Mouse (Mus musculus) heart, adult 2 months (tissue): Measurements from ENCODE around the gene Pgk2. TPM values are rescaled to one million over a fixed set of nuclear protein-coding genes. Genes with fewer than 3 reads are reported as not detected.
"Not testable (repeated sequence)": the region's sequence is repeated elsewhere in the genome, so short reads cannot be mapped to it uniquely, and the experiment has no call there.

Experiments used
- DNase-seq, 2 experiments: peaks; one replicate each; pipeline ENCODE4 v3.0.0; 2021
- H3K27ac ChIP-seq: fragments of 200-600 bp; 2 replicates; pipeline ENCODE4 v1.8.1; 2022
- H3K27me3 ChIP-seq: fragments of 200-500 bp; 2 replicates; pipeline ENCODE4 v1.6.1; 2012; ENCODE audit warnings: mild to moderate bottlenecking, low read length, inconsistent platforms, mixed read lengths; ENCODE audit not compliant: control insufficient read depth, insufficient read depth
- H3K36me3 ChIP-seq: fragments of 200-500 bp; 2 replicates; pipeline ENCODE4 v1.6.1; 2012; ENCODE audit warnings: low read length, inconsistent platforms; ENCODE audit not compliant: control insufficient read depth, insufficient read depth
- H3K4me1 ChIP-seq: fragments of 200-500 bp; 2 replicates; pipeline ENCODE4 v1.6.1; 2011; ENCODE audit warnings: low read length; ENCODE audit not compliant: control insufficient read depth, insufficient read depth
- H3K4me3 ChIP-seq: fragments of 200-600 bp; 2 replicates; pipeline ENCODE4 v1.8.1; 2022
- H3K79me2 ChIP-seq: fragments of 200-500 bp; replicated peaks from 2 replicates; pipeline ENCODE4 v1.6.1; 2012; ENCODE audit warnings: mild to moderate bottlenecking, inconsistent platforms, low read length, moderate library complexity, mixed read lengths; ENCODE audit not compliant: control insufficient read depth, insufficient read depth
- H3K9ac ChIP-seq: fragments of 200-500 bp; 2 replicates; pipeline ENCODE4 v1.6.1; 2012; ENCODE audit warnings: low read depth, mild to moderate bottlenecking, control low read depth, inconsistent platforms, low read length, mixed read lengths
- CTCF ChIP-seq: fragments of 200-600 bp; IDR thresholded peaks from 2 replicates; pipeline ENCODE4 v1.8.1; 2022; ENCODE audit warnings: antibody characterized with exemption, mild to moderate bottlenecking, moderate library complexity
- EP300 ChIP-seq: fragments of 200-500 bp; IDR thresholded peaks from 2 replicates; pipeline ENCODE4 v1.6.1; 2011; ENCODE audit warnings: low read depth, low read length, control low read depth; ENCODE audit not compliant: insufficient read depth
- POLR2A ChIP-seq: fragments of 200-500 bp; IDR thresholded peaks from 2 replicates; pipeline ENCODE4 v1.6.1; 2011; ENCODE audit warnings: mild to moderate bottlenecking, low read depth, low read length, control low read depth; ENCODE audit not compliant: insufficient read depth
- WGBS: fragments of 180-500 bp; shearing (Covaris S2); methylation state at CpG from one replicate; pipeline ENCODE4 v1.1.7; 2018; 5-methylcytosine and 5-hydroxymethylcytosine counted together
- intact Hi-C: fragments of 180-260 bp; cut with DNase I; formaldehyde crosslinking; loops from one replicate; pipeline ENCODE4 v1.15.1; 2025
- long read RNA-seq: library from polyadenylated mRNA; stranded (forward); transcript quantifications from one replicate; pipeline ENCODE4 v2.0.0, GENCODE M21; 2021
- polyA plus RNA-seq: library from polyadenylated mRNA; depleted of rRNA; stranded (reverse); fragments of >200 nt; gene quantifications from 2 replicates; pipeline ENCODE4 v1.2.3, GENCODE M21; 2012; rRNA removed
- total RNA-seq, 2 experiments: library from RNA; stranded (reverse); gene quantifications; 2 replicates each; pipeline ENCODE4 v1.2.3; 2021

The Pgk2 gene
- total RNA-seq (not detected), polyA plus RNA-seq (0.14 and 0.29 TPM in 2 replicates)
- long read RNA-seq: 0 reads

GRCm38 (mm10) chr17:40208540-40208939 is at the start of gene Pgk2:
Pgk2 (minus strand) TSS chr17:40208640.
- Histone ChIP-seq H3K4me1 (no peaks in the 10 kb centered on the region), H3K36me3 (no peaks in the 10 kb centered on the region), H3K27ac (no peak within 1 kb of the TSS), H3K79me2 (no peaks in the 10 kb centered on the region), H3K27me3 (no peaks in the 10 kb centered on the region), H3K4me3 (no peak within 1 kb of the TSS), H3K9ac (no peak within 1 kb of the TSS)
- WGBS: 63% methylated on average over 4 of the region's 4 CpGs
- DNase-seq: no peak
- TF ChIP-seq EP300 (no peak), CTCF (no peak), POLR2A (no peak)
- intact Hi-C loops: no loop called here

DNA sequence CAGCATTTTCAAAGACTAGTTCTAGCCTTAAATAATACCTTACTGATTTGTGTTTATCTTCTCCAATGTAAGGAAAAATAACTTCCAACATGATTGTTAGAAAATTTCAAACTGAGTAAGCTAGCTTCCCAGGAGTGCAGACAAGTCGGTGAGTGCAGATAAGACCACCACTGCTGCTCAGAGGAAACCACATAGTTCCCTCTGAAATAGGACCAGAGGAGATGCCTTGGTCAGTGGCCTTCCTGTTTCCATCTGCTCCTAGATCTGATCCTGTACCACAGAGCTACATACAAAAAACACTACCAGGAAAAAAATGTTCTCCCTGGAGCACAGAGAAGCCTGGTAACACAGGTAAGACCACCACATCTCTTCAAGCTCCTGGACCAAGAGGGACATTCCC is 44.0 kb upstream of the Pgk2 start:
- WGBS: 29% methylated on average over 1 of the region's 1 CpGs
- Histone ChIP-seq H3K4me1 (no peaks in the 10 kb centered on the region), H3K27ac (no peak overlapping the region), H3K36me3 (no peaks in the 10 kb centered on the region), H3K27me3 (no peaks in the 10 kb centered on the region), H3K9ac (no peak overlapping the region), H3K79me2 (no peaks in the 10 kb centered on the region), H3K4me3 (no peak overlapping the region)
- intact Hi-C loops: no loop called here
- TF ChIP-seq EP300: no peak
- TF ChIP-seq CTCF: no peak
- TF ChIP-seq POLR2A: no peak
- DNase-seq: no peak

DNA sequence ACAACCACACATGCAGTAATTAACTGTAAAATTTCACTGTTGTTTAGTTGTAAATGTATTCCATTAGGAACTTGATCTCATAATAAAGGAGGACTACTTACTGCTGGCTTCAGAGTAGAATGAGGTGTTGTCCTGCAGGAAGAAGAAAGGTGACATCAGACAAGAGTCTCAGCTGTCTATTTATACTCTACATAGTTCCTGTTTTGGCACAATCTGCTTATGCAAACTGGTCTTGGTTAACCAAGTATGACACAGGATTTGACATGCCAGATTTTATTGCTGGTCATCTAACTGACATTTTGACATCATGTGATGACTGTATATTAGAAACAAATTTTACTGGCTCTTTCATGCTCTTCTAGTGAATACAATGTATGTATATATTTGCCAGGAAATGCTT is 33.7 kb upstream of the Pgk2 start, which contains the start of gene Crisp3:
TSS of gene Crisp3 (minus strand) at position 154 of the 400 bp plus-strand sequence.
- intact Hi-C loops: no loop called here
- H3K9ac ChIP-seq: no peak within 1 kb of the TSS
- H3K79me2 ChIP-seq: no peaks in the 10 kb centered on the region
- DNase-seq: no peak
- no peaks in the 10 kb centered on the region for H3K4me1 ChIP-seq
- no peak for TF ChIP-seq EP300
- TF ChIP-seq CTCF: no peak
- no peak for TF ChIP-seq POLR2A
- no peaks in the 10 kb centered on the region for H3K36me3 ChIP-seq
- H3K27me3 ChIP-seq: no peaks in the 10 kb centered on the region
- H3K4me3 ChIP-seq: no peak within 1 kb of the TSS
- H3K27ac ChIP-seq: no peak within 1 kb of the TSS

GRCm38 (mm10) chr17:40201803-40202202 is 6.6 kb downstream of the Pgk2 start:
- H3K4me3 ChIP-seq, H3K36me3 ChIP-seq, intact Hi-C loops, H3K9ac ChIP-seq, DNase-seq, H3K79me2 ChIP-seq, H3K4me1 ChIP-seq, H3K27me3 ChIP-seq, H3K27ac ChIP-seq: not testable (repeated sequence)

DNA sequence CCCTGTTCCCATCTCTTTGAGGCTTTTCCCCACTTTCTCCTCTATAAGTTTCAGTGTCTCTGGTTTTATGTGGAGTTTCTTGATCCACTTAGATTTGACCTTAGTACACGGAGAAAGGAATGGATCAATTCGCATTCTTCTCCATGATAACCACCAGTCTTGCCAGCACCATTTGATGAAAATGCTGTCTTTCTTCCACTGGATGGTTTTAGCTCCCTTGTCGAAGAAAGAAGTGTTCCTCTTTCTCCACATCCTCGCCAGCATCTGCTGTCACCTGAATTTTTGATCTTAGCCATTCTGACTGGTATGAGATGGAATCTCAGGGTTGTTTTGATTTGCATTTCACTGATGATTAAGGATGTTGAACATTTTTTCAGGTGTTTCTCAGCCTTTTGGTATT is 18.2 kb downstream of the Pgk2 start:
- intact Hi-C loops, H3K4me3 ChIP-seq, H3K27me3 ChIP-seq, H3K4me1 ChIP-seq, H3K36me3 ChIP-seq, DNase-seq, H3K9ac ChIP-seq, H3K27ac ChIP-seq, H3K79me2 ChIP-seq: not testable (repeated sequence)
- 67% methylated on average over 4 of the region's 4 CpGs for WGBS

DNA sequence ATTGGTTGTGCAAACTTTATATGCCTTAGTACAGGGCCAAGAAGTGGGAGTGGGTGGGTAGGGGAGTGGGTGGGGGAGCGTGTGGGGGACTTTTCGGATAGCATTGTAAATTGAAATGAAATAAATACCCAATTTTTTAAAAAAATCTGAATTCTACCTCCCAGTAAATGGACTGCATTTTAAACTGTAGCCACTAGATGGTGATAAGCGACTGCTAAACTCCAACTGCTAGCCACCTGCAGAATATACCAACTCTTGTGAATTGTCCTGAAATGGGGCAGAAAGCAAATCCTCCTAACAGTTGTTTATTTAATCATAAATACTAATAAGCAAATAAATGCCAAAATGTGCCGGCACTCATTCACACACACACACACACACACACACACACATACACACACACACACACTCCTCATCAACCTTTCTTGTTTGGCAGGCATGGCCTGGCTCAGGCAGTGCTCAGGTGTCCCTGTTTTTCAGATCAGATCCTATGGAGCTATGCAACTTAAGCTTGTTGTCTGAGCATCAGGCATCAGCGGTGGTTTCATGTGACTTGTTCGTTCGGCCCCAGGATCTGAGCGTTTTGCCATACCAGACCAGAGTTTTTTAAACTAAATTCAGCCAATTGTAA is 50.6 kb downstream of the Pgk2 start:
- H3K4me3 ChIP-seq, H3K9ac ChIP-seq, H3K79me2 ChIP-seq, intact Hi-C loops, H3K27ac ChIP-seq, H3K36me3 ChIP-seq, H3K27me3 ChIP-seq, H3K4me1 ChIP-seq, DNase-seq: not testable (repeated sequence)
- 37% methylated on average over 8 of the region's 8 CpGs for WGBS

Other genes with a start within 250 kb of the Pgk2 start
- not detected for gene AC192777.2, start 113.2 kb downstream of the Pgk2 start, total RNA-seq
- not detected in 2 replicates for gene AC192777.2, start 113.2 kb downstream of the Pgk2 start, polyA plus RNA-seq
- not detected for gene Crisp3, start 33.6 kb upstream of the Pgk2 start, total RNA-seq
- gene Crisp3, start 33.6 kb upstream of the Pgk2 start, polyA plus RNA-seq: not detected in 2 replicates
- gene Crisp1, start 110.6 kb upstream of the Pgk2 start, total RNA-seq: not detected
- 0.12 TPM in 1 of 2 replicates, not detected in the other for gene Crisp1, start 110.6 kb upstream of the Pgk2 start, polyA plus RNA-seq